ENCODE assay signal across 9 mouse cellular contexts in genomic region chr2:169634619-169635382, GRCm38 (mm10). TPM values are rescaled to one million over a fixed set of nuclear protein-coding genes. Genes with fewer than 3 reads are reported as not detected.
DNase-seq lines count a peak whose midpoint lies in the region; ATAC-seq lines count a peak whose summit lies in the region.
"Had no signal": no experiment of that assay in that cellular context is flagged by ENCODE, and none has a peak within 500 bp of the region (broad histone marks: within the 10 kb centered on the region; RNA-seq: fewer than 3 reads in every experiment).

No protein-coding gene starts in this region.

- peak overlapping the region; percentile 89 for H3K9ac ChIP-seq in heart, embryonic 11.5 days (ENCODE audit: low read depth, low read length)
- H3K9ac ChIP-seq in hindbrain, embryonic 12.5 days: peak overlapping the region; percentile 81; the same call in 1 of the 2 replicates
- no peak overlapping the region for H3K9ac ChIP-seq in midbrain, embryonic 11.5 days (ENCODE audit: low read length)

- WGBS in heart, embryonic 11.5 days (ENCODE audit: insufficient replicate concordance): 48% methylated on average over 17 of the region's 17 CpGs
- 33% methylated on average over 17 of the region's 17 CpGs for WGBS in hindbrain, embryonic 12.5 days
- WGBS in midbrain, embryonic 11.5 days: 72% methylated on average over 17 of the region's 17 CpGs

- H3K36me3 ChIP-seq in heart, embryonic 11.5 days (ENCODE audit: control insufficient read depth, insufficient read depth, low read length): no peaks in the 10 kb centered on the region
- H3K36me3 ChIP-seq in hindbrain, embryonic 12.5 days: no peaks in the 10 kb centered on the region
- H3K36me3 ChIP-seq in midbrain, embryonic 11.5 days (ENCODE audit: control insufficient read depth, insufficient read depth, low read length): no peaks in the 10 kb centered on the region

- H3K27me3 ChIP-seq in heart, embryonic 11.5 days (ENCODE audit: control insufficient read depth, insufficient read depth, low read length): no peaks in the 10 kb centered on the region
- H3K27me3 ChIP-seq in hindbrain, embryonic 12.5 days: no peaks in the 10 kb centered on the region
- H3K27me3 ChIP-seq in midbrain, embryonic 11.5 days (ENCODE audit: control insufficient read depth, insufficient read depth, low read length): peaks cover 2% of the 10 kb centered on the region; the same call in 1 of the 2 replicates

- H3K4me3 ChIP-seq in heart, embryonic 11.5 days (ENCODE audit: low read depth, low read length): peak overlapping the region; percentile 64
- H3K4me3 ChIP-seq in hindbrain, embryonic 12.5 days: peak overlapping the region; percentile 68
- H3K4me3 ChIP-seq in midbrain, embryonic 11.5 days (ENCODE audit: low read depth, low read length): 0 out of 2 replicates have a peak overlapping the region, but pooled peaks have one; percentile 59

- H3K9me3 ChIP-seq in heart, embryonic 11.5 days (replicated peaks; ENCODE audit: control insufficient read depth, low read length): no peaks in the 10 kb centered on the region
- no peaks in the 10 kb centered on the region for H3K9me3 ChIP-seq in hindbrain, embryonic 12.5 days (replicated peaks)
- H3K9me3 ChIP-seq in midbrain, embryonic 11.5 days (ENCODE audit: control insufficient read depth, low read length): no peaks in the 10 kb centered on the region

- intact Hi-C loops in heart, postnatal 36 days (cut with DNase I): loop anchor here (2.0 to 10.0 kb wide), 2 partner anchors 92 to 210 kb away; no protein-coding TSS in a partner anchor

- peak overlapping the region; percentile 82 for H3K4me2 ChIP-seq in heart, embryonic 11.5 days
- H3K4me2 ChIP-seq in hindbrain, embryonic 12.5 days (replicated peaks): peak overlapping the region; percentile 93
- no peak overlapping the region for H3K4me2 ChIP-seq in midbrain, embryonic 11.5 days

- H3K4me1 ChIP-seq in heart, embryonic 11.5 days (ENCODE audit: control insufficient read depth, insufficient read depth, low read length): no peaks in the 10 kb centered on the region; the same call in 1 of the 2 replicates
- H3K4me1 ChIP-seq in hindbrain, embryonic 12.5 days: peaks cover 32% of the 10 kb centered on the region
- peaks cover 3% of the 10 kb centered on the region; the same call in 1 of the 2 replicates for H3K4me1 ChIP-seq in midbrain, embryonic 11.5 days (ENCODE audit: control insufficient read depth, insufficient read depth, low read length)

- no peak for DNase-seq in heart, postnatal 36 days
- peak; percentile 31 for DNase-seq in Muller cell, postnatal 12 days (ENCODE audit: inconsistent ontology term)
- DNase-seq in midbrain, embryonic 11.5 days (ENCODE audit: low spot score, missing footprints): no peak
- no peak for DNase-seq in natural killer cell, adult 2 months (ENCODE audit: low spot score in 2 of 2)
- no peak for DNase-seq in urinary bladder, postnatal 25 days (ENCODE audit: low spot score)
- DNase-seq in thymus, postnatal 4 days: no peak

- no peak for ATAC-seq in heart, embryonic 11.5 days (replicated peaks; ENCODE audit: insufficient number of reproducible peaks, low FRiP score, low TSS enrichment)
- no peak for ATAC-seq in hindbrain, embryonic 12.5 days (ENCODE audit: low FRiP score)
- no peak for ATAC-seq in midbrain, embryonic 11.5 days (ENCODE audit: low FRiP score)

- 0 out of 2 replicates have a peak overlapping the region, but pooled peaks have one; percentile 54 for H3K27ac ChIP-seq in heart, embryonic 11.5 days (ENCODE audit: low read depth, low read length)
- H3K27ac ChIP-seq in hindbrain, embryonic 12.5 days: peak overlapping the region; percentile 84
- H3K27ac ChIP-seq in midbrain, embryonic 11.5 days (ENCODE audit: low read depth, low read length): no peak overlapping the region

RNA-seq across cellular contexts. Expression of gene Tshz2, which starts 2.0 kb away (rescaled TPM):
- 3.3 and 5.3 TPM in 2 replicates for polyA plus RNA-seq in heart, embryonic 11.5 days (2014; fragmentation: Nextera tagmentation; extraction: Ambion mirVana)
- total RNA-seq in heart, postnatal 36 days (2021): 10 to 100 TPM; 13.6 to 14.9 TPM
- 19.3 and 26.5 TPM in 2 replicates for polyA plus RNA-seq in hindbrain, embryonic 12.5 days (2016; fragmentation: Nextera tagmentation; extraction: Ambion mirVana)
- polyA plus RNA-seq in midbrain, embryonic 11.5 days (2014; fragmentation: Nextera tagmentation; extraction: Ambion mirVana): 1.3 and 1.9 TPM in 2 replicates

RNA-seq across cellular contexts. Expression of gene Gm11011, which starts 47.3 kb away (rescaled TPM):
- not detected in 2 replicates for polyA plus RNA-seq in heart, embryonic 11.5 days (2014; fragmentation: Nextera tagmentation; extraction: Ambion mirVana)
- not detected for total RNA-seq in heart, postnatal 36 days (2021)
- polyA plus RNA-seq in hindbrain, embryonic 12.5 days (2016; fragmentation: Nextera tagmentation; extraction: Ambion mirVana): not detected in 2 replicates
- polyA plus RNA-seq in midbrain, embryonic 11.5 days (2014; fragmentation: Nextera tagmentation; extraction: Ambion mirVana): not detected in 2 replicates
- total RNA-seq: left cerebral cortex, postnatal 25 days had no signal
